9 mouse cellular contexts compared by ENCODE assay signal in the genomic region with DNA sequence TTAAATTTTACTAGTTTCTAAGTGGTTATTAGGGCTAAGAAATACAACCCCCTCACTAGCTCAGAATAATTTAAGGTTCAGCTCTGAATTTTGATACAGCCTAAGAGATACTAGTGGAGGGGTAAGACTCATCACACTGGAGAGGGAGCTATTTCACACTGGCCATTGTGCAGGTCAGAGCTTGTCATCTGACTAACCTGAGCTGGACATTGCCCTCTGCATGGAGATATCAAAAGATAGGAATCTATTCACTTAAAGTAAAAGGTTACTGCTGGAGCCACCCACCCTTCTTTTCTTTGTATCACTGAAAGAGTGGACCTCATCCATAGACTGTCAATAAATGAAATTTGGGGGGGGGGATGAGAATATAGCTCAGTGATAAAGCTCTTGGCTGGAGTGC. TPM values are rescaled to one million over a fixed set of nuclear protein-coding genes. Genes with fewer than 3 reads are reported as not detected.
DNase-seq lines count a peak whose midpoint lies in the region; ATAC-seq and TF ChIP-seq lines count a peak whose summit lies in the region.
"Had no signal": no experiment of that assay in that cellular context is flagged by ENCODE, and none has a peak within 500 bp of the region (broad histone marks: within the 10 kb centered on the region; RNA-seq: fewer than 3 reads in every experiment).

No protein-coding gene starts in this region.

- H3K79me2 ChIP-seq in heart, adult 2 months (replicated peaks; ENCODE audit: control insufficient read depth, insufficient read depth, low read length), result no peaks in the 10 kb centered on the region

- H3K4me1 ChIP-seq in heart, adult 2 months (ENCODE audit: control insufficient read depth, insufficient read depth, low read length), result no peaks in the 10 kb centered on the region; the same call in none of the 2 replicates
- peaks cover 12% of the 10 kb centered on the region for H3K4me1 ChIP-seq in hindbrain, embryonic 10.5 days (replicated peaks)
- peaks cover 13% of the 10 kb centered on the region for H3K4me1 ChIP-seq in liver, postnatal 0 days (ENCODE audit: insufficient read depth)

- no peak for TF ChIP-seq EP300 in heart, adult 2 months (IDR thresholded peaks at IDR 0.05; ENCODE audit: insufficient read depth, low read depth, low read length)
- no peak for TF ChIP-seq EP300 in liver, postnatal 0 days (IDR thresholded peaks at IDR 0.05; ENCODE audit: low read depth)

- no peak overlapping the region for H3K9ac ChIP-seq in heart, adult 2 months (ENCODE audit: low read depth, low read length)
- H3K9ac ChIP-seq in liver, postnatal 0 days (replicated peaks), result no peak overlapping the region; the same call in 1 of the 2 replicates

- H3K27ac ChIP-seq in heart, adult 2 months, result peak overlapping the region; percentile 84; the same call in 1 of the 2 replicates
- H3K27ac ChIP-seq in hindbrain, embryonic 10.5 days, result 0 out of 2 replicates have a peak overlapping the region, but pooled peaks have one; percentile 92
- peak overlapping the region; percentile 63; the same call in 1 of the 2 replicates for H3K27ac ChIP-seq in liver, postnatal 0 days (ENCODE audit: low read depth)

- no peak for TF ChIP-seq CTCF in heart, adult 2 months (IDR thresholded peaks at IDR 0.05)
- TF ChIP-seq CTCF in liver, postnatal 0 days (IDR thresholded peaks at IDR 0.05; ENCODE audit: low read depth), result no peak

- no peaks in the 10 kb centered on the region for H3K9me3 ChIP-seq in hindbrain, embryonic 10.5 days
- no peaks in the 10 kb centered on the region for H3K9me3 ChIP-seq in liver, postnatal 0 days (ENCODE audit: low read length)

- no peaks in the 10 kb centered on the region for H3K36me3 ChIP-seq in heart, adult 2 months (ENCODE audit: control insufficient read depth, insufficient read depth, low read length)
- H3K36me3 ChIP-seq in hindbrain, embryonic 10.5 days, result no peaks in the 10 kb centered on the region
- no peaks in the 10 kb centered on the region for H3K36me3 ChIP-seq in liver, postnatal 0 days (replicated peaks; ENCODE audit: insufficient read depth, low read length)

- no peak for DNase-seq in heart, adult 2 months
- no peak for DNase-seq in heart, adult 11 months
- no peak for DNase-seq in hindbrain, embryonic 10.5 days (ENCODE audit: low spot score)
- DNase-seq in liver, postnatal 0 days, result no peak
- no peak for DNase-seq in B cell, adult 2 months
- DNase-seq in layer of hippocampus, postnatal 10 days (ENCODE audit: low spot score in 2 of 2), result no peak
- no peak for DNase-seq in thymus, postnatal 25 days

- TF ChIP-seq POLR2A in heart, adult 2 months (IDR thresholded peaks at IDR 0.05; ENCODE audit: insufficient read depth, low read depth, low read length), result no peak

- ATAC-seq in CD4-positive, CD25-positive, alpha-beta regulatory T cell, adult 4 months, result peak; percentile 0
- ATAC-seq in liver, postnatal 0 days, result no peak

- H3K4me3 ChIP-seq in heart, adult 2 months, result no peak overlapping the region; the same call in 1 of the 2 replicates
- H3K4me3 ChIP-seq in hindbrain, embryonic 10.5 days, result peak overlapping the region; percentile 74
- no peak overlapping the region for H3K4me3 ChIP-seq in liver, postnatal 0 days (ENCODE audit: low read depth, low read length)

- intact Hi-C loops in heart, adult 2 months (cut with DNase I), result no loop called here

- no peaks in the 10 kb centered on the region for H3K27me3 ChIP-seq in heart, adult 2 months (ENCODE audit: control insufficient read depth, insufficient read depth, low read length)
- H3K27me3 ChIP-seq in hindbrain, embryonic 10.5 days (ENCODE audit: insufficient read depth, poor library complexity, severe bottlenecking), result peaks cover 11% of the 10 kb centered on the region
- no peaks in the 10 kb centered on the region for H3K27me3 ChIP-seq in liver, postnatal 0 days (ENCODE audit: insufficient read depth, low read length)

- peak overlapping the region; percentile 79 for H3K4me2 ChIP-seq in liver, postnatal 0 days (ENCODE audit: low read depth, low read length)

RNA-seq across cellular contexts. Expression of a gene that starts 0.8 kb away (rescaled TPM):
- total RNA-seq in heart, adult 2 months (2021), result 1 to 10 TPM; 1.9 to 3.8 TPM
- 1.6 and 2.3 TPM in 2 replicates for polyA plus RNA-seq in heart, adult 2 months (2012; rRNA removed)
- polyA plus RNA-seq in CD4-positive, CD25-positive, alpha-beta regulatory T cell, adult 4 months (2017; shearing (Covaris generic)), result under 1 TPM in 1 of 2 experiments, not detected in 1; 0.97 TPM
- polyA plus RNA-seq in hindbrain, embryonic 10.5 days (2016; fragmentation: Nextera tagmentation; extraction: Ambion mirVana), result 12.1 and 22.2 TPM in 2 replicates
- 2.2 and 2.5 TPM in 2 replicates for polyA plus RNA-seq in liver, postnatal 0 days (2015; fragmentation: Nextera tagmentation; extraction: Ambion mirVana)
- total RNA-seq in layer of hippocampus, postnatal 10 days (2021), result 1 to 10 TPM; 2.2 TPM

RNA-seq across cellular contexts. Expression of a gene that starts 42.8 kb away (rescaled TPM):
- total RNA-seq in heart, adult 2 months (2021), result 10 to 100 TPM; 30.7 to 32.9 TPM
- polyA plus RNA-seq in heart, adult 2 months (2012; rRNA removed), result 22.8 and 31.1 TPM in 2 replicates
- 100 to 1,000 TPM; 201 to 217 TPM for polyA plus RNA-seq in CD4-positive, CD25-positive, alpha-beta regulatory T cell, adult 4 months (2017; shearing (Covaris generic))
- polyA plus RNA-seq in hindbrain, embryonic 10.5 days (2016; fragmentation: Nextera tagmentation; extraction: Ambion mirVana), result 132 and 144 TPM in 2 replicates
- 59.7 and 60.5 TPM in 2 replicates for polyA plus RNA-seq in liver, postnatal 0 days (2015; fragmentation: Nextera tagmentation; extraction: Ambion mirVana)
- total RNA-seq in layer of hippocampus, postnatal 10 days (2021), result 10 to 100 TPM; 53.4 to 55.6 TPM

RNA-seq across cellular contexts. Expression of a gene that starts 54.7 kb away (rescaled TPM):
- total RNA-seq in heart, adult 2 months (2021), result not detected
- not detected in 2 replicates for polyA plus RNA-seq in heart, adult 2 months (2012; rRNA removed)
- polyA plus RNA-seq in CD4-positive, CD25-positive, alpha-beta regulatory T cell, adult 4 months (2017; shearing (Covaris generic)), result not detected
- polyA plus RNA-seq in hindbrain, embryonic 10.5 days (2016; fragmentation: Nextera tagmentation; extraction: Ambion mirVana), result 0.07 and 0.17 TPM in 2 replicates
- polyA plus RNA-seq in liver, postnatal 0 days (2015; fragmentation: Nextera tagmentation; extraction: Ambion mirVana), result not detected in 2 replicates
- not detected for total RNA-seq in layer of hippocampus, postnatal 10 days (2021)
- polyA plus RNA-seq: C2C12 had no signal

RNA-seq across cellular contexts. Expression of a gene that starts 58.8 kb away (rescaled TPM):
- 1 to 10 TPM; 7.7 to 8.2 TPM for total RNA-seq in heart, adult 2 months (2021)
- 7.7 and 18.7 TPM in 2 replicates for polyA plus RNA-seq in heart, adult 2 months (2012; rRNA removed)
- polyA plus RNA-seq in CD4-positive, CD25-positive, alpha-beta regulatory T cell, adult 4 months (2017; shearing (Covaris generic)), result 10 to 100 TPM; 17.2 to 17.7 TPM
- polyA plus RNA-seq in hindbrain, embryonic 10.5 days (2016; fragmentation: Nextera tagmentation; extraction: Ambion mirVana), result 6.0 and 8.2 TPM in 2 replicates
- polyA plus RNA-seq in liver, postnatal 0 days (2015; fragmentation: Nextera tagmentation; extraction: Ambion mirVana), result 5.1 and 5.2 TPM in 2 replicates
- 10 to 100 TPM; 10.9 to 12.0 TPM for total RNA-seq in layer of hippocampus, postnatal 10 days (2021)
